Mouse (Mus musculus) thymus, adult 2 months (tissue): ENCODE measurements around the gene Gmfg.

Source experiments
- CTCF ChIP-seq: fragments of 200-500 bp; IDR thresholded peaks from 2 replicates; pipeline ENCODE4 v1.5.1; 2012; ENCODE audit warnings: mild to moderate bottlenecking, control low read depth, low read length, moderate library complexity, borderline replicate concordance; ENCODE audit not compliant: control insufficient read depth, poor library complexity, insufficient read depth; ENCODE audit errors: extremely low read depth
- POLR2A ChIP-seq: fragments of 200-500 bp; IDR thresholded peaks from 2 replicates; pipeline ENCODE4 v1.6.1; 2012; ENCODE audit warnings: mild to moderate bottlenecking, low read length, control low read depth, moderate library complexity; ENCODE audit not compliant: control insufficient read depth, poor library complexity, insufficient read depth; ENCODE audit errors: extremely low read depth

DNA sequence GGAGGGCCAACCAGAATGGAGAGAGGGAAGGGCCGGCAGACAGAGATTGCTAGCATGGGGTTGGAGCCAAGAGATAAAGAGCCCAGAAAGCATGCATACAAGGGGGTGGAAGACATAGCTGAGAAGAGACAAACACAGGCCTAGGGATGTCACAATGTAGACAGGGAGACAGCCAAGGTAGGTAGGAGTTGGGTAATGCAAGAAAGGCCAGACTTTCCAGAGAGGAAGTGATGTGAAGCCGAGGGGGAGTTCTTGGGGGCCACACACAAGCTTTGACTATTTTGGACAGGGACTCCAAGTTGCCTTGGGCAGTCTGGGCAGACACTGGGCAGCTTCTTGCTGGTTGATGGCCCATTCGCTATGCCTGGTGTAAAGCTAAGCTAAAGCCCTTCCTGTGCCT, 35.3 kb upstream of the Gmfg start:
- TF ChIP-seq CTCF (no peak), POLR2A (no peak)
